Mouse (Mus musculus) CD4-positive, CD25-positive, alpha-beta regulatory T cell, adult 4 months (primary cell): ENCODE data around the gene Nhp2. TPM values are rescaled to one million over a fixed set of nuclear protein-coding genes. Genes with fewer than 3 reads are reported as not detected.

Experiments used
- ATAC-seq: one replicate; pipeline ENCODE4 v1.8.0; 2017
- polyA plus RNA-seq, 2 experiments: library from polyadenylated mRNA; unstranded; fragments of 100-300 nt; shearing (Covaris generic); gene quantifications; one replicate each; pipeline ENCODE4 v1.2.1; 2017

Gene Nhp2
- 100 to 1,000 TPM in 1 of 2 experiments, 10 to 100 TPM in 1; 87.8 to 116 TPM for polyA plus RNA-seq

- peak; percentile 87 for ATAC-seq
Observed at GRCm38 (mm10) chr11:51619409-51620060, at the start of gene Nhp2. TSS of gene Nhp2 (plus strand) at chr11:51619735.

DNA sequence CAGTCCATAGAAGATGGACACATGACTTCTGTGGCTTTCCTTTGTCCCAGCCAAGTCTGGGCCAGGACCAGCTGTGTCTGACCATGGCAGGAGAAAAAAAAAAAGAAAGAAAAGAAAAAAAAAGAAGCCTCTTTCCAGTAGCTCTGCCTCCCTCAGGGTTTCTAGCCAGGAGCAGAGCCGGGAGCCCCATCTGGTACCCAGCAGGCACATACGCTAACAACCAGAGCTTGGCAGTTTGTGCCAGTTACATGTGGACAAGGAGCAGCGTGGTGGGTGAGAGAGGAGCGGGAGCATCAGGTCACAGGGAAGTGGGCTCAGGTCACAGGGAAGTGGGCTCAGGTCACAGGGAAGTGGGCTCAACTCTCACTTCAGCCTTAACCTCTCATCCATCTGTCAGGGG is 43.1 kb upstream of the Nhp2 start:
- no peak for ATAC-seq

DNA sequence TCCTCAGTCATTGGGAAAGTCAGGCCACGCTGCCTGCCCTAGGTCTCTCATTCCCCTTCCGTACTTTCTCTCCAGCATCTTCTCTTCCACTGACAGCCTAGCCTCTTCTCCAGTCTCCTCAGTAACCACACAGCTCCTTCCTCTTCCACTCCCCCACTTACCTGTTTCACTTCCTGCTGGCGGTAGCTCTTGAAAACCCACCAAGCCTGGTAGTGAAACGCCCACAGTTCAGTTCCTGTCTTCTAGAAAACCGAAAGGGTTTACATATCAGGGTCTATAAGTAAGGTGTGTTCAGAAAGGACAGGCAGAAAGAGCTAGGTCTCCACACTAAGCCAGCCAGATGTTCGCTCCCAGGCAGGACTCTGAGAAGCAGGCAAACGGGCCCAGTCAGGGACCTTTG is 41.9 kb upstream of the Nhp2 start:
- ATAC-seq = peak; percentile 92

DNA sequence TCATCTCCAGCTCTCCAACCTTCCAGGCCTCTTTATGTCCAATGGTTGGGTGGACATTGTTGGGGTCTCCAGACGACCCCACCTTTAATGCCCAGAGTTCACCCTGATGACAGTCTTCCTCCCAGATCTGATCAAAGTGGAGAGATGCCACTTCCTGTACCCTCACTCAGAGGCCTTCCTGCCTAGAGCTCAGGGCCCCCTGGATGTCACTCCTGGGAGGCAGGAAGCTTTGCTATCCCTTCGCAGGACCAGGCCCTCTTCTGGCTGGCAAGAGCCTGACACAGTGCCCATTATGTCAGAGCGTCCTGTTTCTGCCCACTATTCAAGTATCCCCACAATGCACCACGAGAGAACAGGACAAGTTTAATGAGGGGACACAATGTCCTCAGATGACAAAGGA is 40.5 kb upstream of the Nhp2 start:
- ATAC-seq = peak; percentile 35

DNA sequence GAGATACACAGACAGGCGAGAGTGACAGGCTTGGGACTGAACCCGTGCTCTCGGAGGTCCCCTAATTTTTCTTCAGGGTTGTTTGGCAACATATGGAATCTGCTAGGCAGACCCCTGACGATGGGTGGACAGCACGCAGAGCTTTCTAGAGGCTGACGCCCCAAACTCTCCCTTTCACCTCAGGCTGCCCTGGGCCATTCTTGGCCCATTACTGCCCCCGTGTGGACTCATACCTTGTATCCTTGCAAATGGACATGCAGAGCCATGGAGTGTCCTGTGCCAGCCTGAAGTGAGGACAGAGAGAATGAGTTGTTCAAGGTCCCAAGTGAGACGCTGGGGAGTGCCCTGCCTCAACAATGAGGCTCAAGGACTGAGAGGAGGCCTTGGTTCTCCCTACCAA is 36.8 kb upstream of the Nhp2 start:
- no peak for ATAC-seq

- ATAC-seq = peak; percentile 35
Observed at GRCm38 (mm10) chr11:51584057-51584430, 35.5 kb upstream of the Nhp2 start.

GRCm38 (mm10) chr11:51584431-51585248 is 34.9 kb upstream of the Nhp2 start, which contains the start of gene Phykpl:
TSS of gene Phykpl (plus strand) at chr11:51584757.
- ATAC-seq = peak; percentile 91

DNA sequence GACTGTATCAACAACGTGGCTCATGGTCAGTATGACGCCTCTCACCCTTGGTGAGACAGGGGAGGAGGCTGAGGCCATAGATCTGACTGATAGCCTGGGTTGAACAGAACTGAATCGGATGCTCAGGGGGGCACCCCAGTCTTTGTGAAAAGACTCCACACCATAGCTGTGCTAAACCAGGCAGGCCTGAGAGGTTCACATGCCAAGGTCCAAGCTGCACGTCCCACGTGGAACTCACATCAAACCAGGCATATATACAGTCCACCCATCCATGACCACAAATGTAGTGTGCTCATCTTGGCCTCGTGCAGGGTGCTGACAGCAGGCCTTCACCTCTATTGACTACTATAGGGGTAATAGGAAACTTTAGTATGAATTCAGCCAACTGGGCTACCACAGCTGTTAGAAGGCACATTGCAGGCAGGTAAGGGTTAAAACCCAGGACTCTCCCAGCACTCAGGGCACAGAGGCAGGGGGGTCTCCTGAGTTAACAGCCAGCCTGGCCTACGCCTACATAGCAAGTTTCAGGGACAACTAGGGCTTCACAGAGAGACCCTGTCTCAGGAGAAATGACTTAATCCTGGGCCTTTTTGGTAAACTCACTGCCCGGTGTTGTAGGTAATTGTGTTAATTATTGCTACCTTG is 33.8 kb upstream of the Nhp2 start:
- no peak for ATAC-seq

GRCm38 (mm10) chr11:51586411-51586810 is 33.1 kb upstream of the Nhp2 start:
- no peak for ATAC-seq

- no peak for ATAC-seq
Observed at GRCm38 (mm10) chr11:51587059-51587458, 32.5 kb upstream of the Nhp2 start.

GRCm38 (mm10) chr11:51588833-51589232 is 30.7 kb upstream of the Nhp2 start:
- no peak for ATAC-seq

- no peak for ATAC-seq
Observed at GRCm38 (mm10) chr11:51590002-51590401, 29.5 kb upstream of the Nhp2 start.

- ATAC-seq = no peak
Observed at GRCm38 (mm10) chr11:51591168-51591567, 28.4 kb upstream of the Nhp2 start.

GRCm38 (mm10) chr11:51591915-51592314 is 27.6 kb upstream of the Nhp2 start:
- no peak for ATAC-seq

- ATAC-seq = no peak
Observed at GRCm38 (mm10) chr11:51593368-51593767, 26.2 kb upstream of the Nhp2 start.

GRCm38 (mm10) chr11:51593849-51594248 is 25.7 kb upstream of the Nhp2 start:
- ATAC-seq = no peak

GRCm38 (mm10) chr11:51594715-51595350 is 24.7 kb upstream of the Nhp2 start:
- ATAC-seq = no peak

GRCm38 (mm10) chr11:51595459-51596083 is 24.0 kb upstream of the Nhp2 start:
- ATAC-seq = no peak

GRCm38 (mm10) chr11:51597553-51597952 is 22.0 kb upstream of the Nhp2 start:
- ATAC-seq = no peak

DNA sequence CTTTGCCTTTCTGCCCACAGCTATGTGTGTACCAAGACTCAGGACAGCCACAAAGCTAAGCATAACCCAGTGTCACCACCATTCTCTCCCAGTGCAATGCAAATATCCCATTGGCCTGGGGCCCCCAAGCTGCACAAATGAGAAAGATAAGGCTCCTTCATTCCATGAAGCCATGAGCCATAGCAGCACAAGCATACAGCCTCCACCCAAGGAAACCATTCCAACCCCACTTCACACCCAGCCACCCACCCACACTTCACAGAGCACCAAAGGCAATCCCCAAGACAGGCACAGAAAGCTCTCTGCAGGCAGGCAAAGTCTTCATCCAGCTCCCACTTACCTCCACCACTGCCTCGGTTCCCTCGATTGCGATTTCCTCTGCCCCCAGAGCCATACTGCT is 17.3 kb upstream of the Nhp2 start:
- no peak for ATAC-seq

- peak; percentile 68 for ATAC-seq
Observed at GRCm38 (mm10) chr11:51605602-51606446, 13.7 kb upstream of the Nhp2 start.
